Mouse (Mus musculus) forebrain, embryonic 12.5 days (tissue): Measurements from ENCODE around the gene Igf1r. TPM values are rescaled to one million over a fixed set of nuclear protein-coding genes. Genes with fewer than 3 reads are reported as not detected.
A peak's percentile ranks its signal among the peaks of the same experiment; 100 is the strongest.

ENCODE experiments used
- ATAC-seq: fragments of 200-750 bp; cut with Nextera tagmentation; 2 replicates; pipeline ENCODE4 v1.8.0; 2017; ENCODE audit warnings: moderate TSS enrichment; ENCODE audit not compliant: low FRiP score
- H3K27ac ChIP-seq: fragments of 300-500 bp; sonication (generic); 2 replicates; pipeline ENCODE4 v1.5.1; 2016; ENCODE audit warnings: mild to moderate bottlenecking
- H3K27me3 ChIP-seq: fragments of 300-500 bp; sonication (generic); 2 replicates; pipeline ENCODE4 v1.6.1; 2016; ENCODE audit warnings: mild to moderate bottlenecking
- H3K36me3 ChIP-seq: fragments of 300-500 bp; sonication (generic); replicated peaks from 2 replicates; pipeline ENCODE4 v1.6.1; 2016; ENCODE audit warnings: mild to moderate bottlenecking
- H3K4me1 ChIP-seq: fragments of 300-500 bp; sonication (generic); 2 replicates; pipeline ENCODE4 v1.6.1; 2016
- H3K4me2 ChIP-seq: fragments of 300-500 bp; sonication (generic); 2 replicates; pipeline ENCODE4 v1.6.1; 2016; ENCODE audit warnings: mild to moderate bottlenecking, moderate library complexity
- H3K4me3 ChIP-seq: fragments of 300-500 bp; sonication (generic); replicated peaks from 2 replicates; pipeline ENCODE4 v1.5.1; 2016; ENCODE audit warnings: mild to moderate bottlenecking
- H3K9ac ChIP-seq: fragments of 300-500 bp; sonication (generic); 2 replicates; pipeline ENCODE4 v1.6.1; 2016; ENCODE audit warnings: mild to moderate bottlenecking
- H3K9me3 ChIP-seq: fragments of 300-500 bp; sonication (generic); 2 replicates; pipeline ENCODE4 v1.6.1; 2016
- WGBS: fragments of 180-500 bp; shearing (Covaris S2); methylation state at CpG from one replicate; pipeline ENCODE4 v1.1.7; 2016; 5-methylcytosine and 5-hydroxymethylcytosine counted together
- polyA plus RNA-seq: library from polyadenylated mRNA; unstranded; fragments of >200 nt; fragmentation: Nextera tagmentation; extraction: Ambion mirVana; gene quantifications from 2 replicates; pipeline ENCODE4 v1.2.1, GENCODE M21; 2016

Gene Igf1r
- polyA plus RNA-seq, 1 experiment from 2014 or later, result 36.1 TPM

- H3K4me1 ChIP-seq, result peaks cover 11% of the 10 kb centered on the region
- H3K4me3 ChIP-seq, result no peak overlapping the region
- 86% methylated on average over 8 of the region's 8 CpGs for WGBS
- no peak overlapping the region for H3K9ac ChIP-seq
- no peaks in the 10 kb centered on the region for H3K9me3 ChIP-seq
- no peaks in the 10 kb centered on the region for H3K27me3 ChIP-seq
- ATAC-seq, result no peak
- H3K36me3 ChIP-seq, result no peaks in the 10 kb centered on the region
- no peak overlapping the region for H3K4me2 ChIP-seq
- H3K27ac ChIP-seq, result no peak overlapping the region
Observed at GRCm38 (mm10) chr7:68236817-68237216, 284.2 kb downstream of the Igf1r start.

- no peaks in the 10 kb centered on the region for H3K27me3 ChIP-seq
- no peak overlapping the region for H3K27ac ChIP-seq
- no peaks in the 10 kb centered on the region for H3K36me3 ChIP-seq
- WGBS, result 65% methylated on average over 11 of the region's 11 CpGs
- peaks cover 2% of the 10 kb centered on the region; the same call in 1 of the 2 replicates for H3K4me1 ChIP-seq
- H3K4me2 ChIP-seq, result no peak overlapping the region
- no peak for ATAC-seq
- H3K9ac ChIP-seq, result no peak overlapping the region
- no peaks in the 10 kb centered on the region for H3K9me3 ChIP-seq
- H3K4me3 ChIP-seq, result no peak overlapping the region
Observed at GRCm38 (mm10) chr7:68239220-68239827, 286.7 kb downstream of the Igf1r start.

- 87% methylated on average over 9 of the region's 9 CpGs for WGBS
- Histone ChIP-seq H3K4me3 (no peak overlapping the region), H3K4me2 (no peak overlapping the region), H3K9ac (no peak overlapping the region), H3K9me3 (no peaks in the 10 kb centered on the region), H3K36me3 (no peaks in the 10 kb centered on the region), H3K27ac (no peak overlapping the region), H3K27me3 (no peaks in the 10 kb centered on the region), H3K4me1 (no peaks in the 10 kb centered on the region)
- no peak for ATAC-seq
Observed at GRCm38 (mm10) chr7:68241205-68241604, 288.6 kb downstream of the Igf1r start.

GRCm38 (mm10) chr7:68245681-68246080 is 293.1 kb downstream of the Igf1r start:
- no peak for ATAC-seq
- WGBS, result 50% methylated on average over 4 of the region's 4 CpGs
- Histone ChIP-seq H3K36me3 (no peaks in the 10 kb centered on the region), H3K4me1 (no peaks in the 10 kb centered on the region), H3K27ac (no peak overlapping the region), H3K4me2 (no peak overlapping the region), H3K9ac (no peak overlapping the region), H3K27me3 (no peaks in the 10 kb centered on the region), H3K9me3 (peaks cover 7% of the 10 kb centered on the region; the same call in 1 of the 2 replicates), H3K4me3 (no peak overlapping the region)

- Histone ChIP-seq H3K9ac (no peak overlapping the region), H3K4me1 (no peaks in the 10 kb centered on the region), H3K9me3 (peaks cover 7% of the 10 kb centered on the region; the same call in 1 of the 2 replicates), H3K27ac (no peak overlapping the region), H3K36me3 (no peaks in the 10 kb centered on the region), H3K4me2 (no peak overlapping the region), H3K4me3 (no peak overlapping the region), H3K27me3 (no peaks in the 10 kb centered on the region)
- ATAC-seq, result no peak
- 81% methylated on average over 8 of the region's 8 CpGs for WGBS
Observed at GRCm38 (mm10) chr7:68246249-68246648, 293.6 kb downstream of the Igf1r start.

GRCm38 (mm10) chr7:68250411-68250810 is 297.8 kb downstream of the Igf1r start:
- H3K9me3 ChIP-seq, result peaks cover 7% of the 10 kb centered on the region; the same call in 1 of the 2 replicates
- H3K27me3 ChIP-seq, result no peaks in the 10 kb centered on the region
- WGBS, result 86% methylated on average over 1 of the region's 1 CpGs
- no peak overlapping the region for H3K4me2 ChIP-seq
- no peak overlapping the region for H3K9ac ChIP-seq
- H3K4me3 ChIP-seq, result no peak overlapping the region
- no peak for ATAC-seq
- no peaks in the 10 kb centered on the region for H3K4me1 ChIP-seq
- no peaks in the 10 kb centered on the region for H3K36me3 ChIP-seq
- H3K27ac ChIP-seq, result no peak overlapping the region

- Histone ChIP-seq H3K9ac (no peak overlapping the region), H3K27me3 (no peaks in the 10 kb centered on the region), H3K27ac (no peak overlapping the region), H3K9me3 (peaks cover 7% of the 10 kb centered on the region; the same call in 1 of the 2 replicates), H3K4me3 (no peak overlapping the region), H3K4me2 (no peak overlapping the region), H3K36me3 (no peaks in the 10 kb centered on the region), H3K4me1 (no peaks in the 10 kb centered on the region)
- ATAC-seq, result no peak
- WGBS, result 90% methylated on average over 3 of the region's 3 CpGs
Observed at GRCm38 (mm10) chr7:68250902-68251301, 298.3 kb downstream of the Igf1r start.

GRCm38 (mm10) chr7:68257767-68258166 is 305.1 kb downstream of the Igf1r start:
- H3K36me3 ChIP-seq, result no peaks in the 10 kb centered on the region
- no peak for ATAC-seq
- H3K9ac ChIP-seq, result no peak overlapping the region
- H3K4me3 ChIP-seq, result no peak overlapping the region
- WGBS, result 66% methylated on average over 2 of the region's 2 CpGs
- no peaks in the 10 kb centered on the region for H3K27me3 ChIP-seq
- H3K9me3 ChIP-seq, result no peaks in the 10 kb centered on the region
- no peak overlapping the region for H3K4me2 ChIP-seq
- H3K27ac ChIP-seq, result no peak overlapping the region
- no peaks in the 10 kb centered on the region for H3K4me1 ChIP-seq

- Histone ChIP-seq H3K27me3 (peaks cover 3% of the 10 kb centered on the region), H3K36me3 (no peaks in the 10 kb centered on the region), H3K27ac (no peak overlapping the region), H3K9me3 (no peaks in the 10 kb centered on the region), H3K4me1 (peaks cover 2% of the 10 kb centered on the region; the same call in 1 of the 2 replicates), H3K9ac (no peak overlapping the region), H3K4me3 (no peak overlapping the region), H3K4me2 (no peak overlapping the region)
- ATAC-seq, result no peak
- 89% methylated on average over 15 of the region's 17 CpGs for WGBS
Observed at GRCm38 (mm10) chr7:68258326-68259150, 305.9 kb downstream of the Igf1r start.

- Histone ChIP-seq H3K4me2 (no peak overlapping the region), H3K36me3 (no peaks in the 10 kb centered on the region), H3K9ac (no peak overlapping the region), H3K27ac (no peak overlapping the region), H3K4me1 (peaks cover 9% of the 10 kb centered on the region; the same call in 1 of the 2 replicates), H3K27me3 (peaks cover 10% of the 10 kb centered on the region), H3K4me3 (no peak overlapping the region), H3K9me3 (no peaks in the 10 kb centered on the region)
- no peak for ATAC-seq
- WGBS, result 77% methylated on average over 6 of the region's 6 CpGs
Observed at GRCm38 (mm10) chr7:68259523-68260081, 307.0 kb downstream of the Igf1r start.

- no peaks in the 10 kb centered on the region for H3K9me3 ChIP-seq
- WGBS, result 79% methylated on average over 8 of the region's 8 CpGs
- no peak overlapping the region for H3K4me3 ChIP-seq
- H3K4me1 ChIP-seq, result peaks cover 23% of the 10 kb centered on the region
- no peak for ATAC-seq
- H3K9ac ChIP-seq, result no peak overlapping the region
- H3K27me3 ChIP-seq, result peaks cover 18% of the 10 kb centered on the region
- H3K36me3 ChIP-seq, result no peaks in the 10 kb centered on the region
- no peak overlapping the region for H3K27ac ChIP-seq
- no peak overlapping the region for H3K4me2 ChIP-seq
Observed at GRCm38 (mm10) chr7:68262612-68263200, 310.1 kb downstream of the Igf1r start.

GRCm38 (mm10) chr7:68263346-68264027 is 310.9 kb downstream of the Igf1r start:
- no peak for ATAC-seq
- no peak overlapping the region for H3K9ac ChIP-seq

More at GRCm38 (mm10) chr7:68263346-68264027, 310.9 kb downstream of the Igf1r start:
- no peaks in the 10 kb centered on the region for H3K9me3 ChIP-seq
- WGBS, result 55% methylated on average over 8 of the region's 8 CpGs
- peak overlapping the region; percentile 50 for H3K4me2 ChIP-seq
- no peak overlapping the region for H3K27ac ChIP-seq
- H3K4me3 ChIP-seq, result peak overlapping the region; percentile 30
- peaks cover 18% of the 10 kb centered on the region for H3K27me3 ChIP-seq
- no peaks in the 10 kb centered on the region for H3K36me3 ChIP-seq
- peaks cover 23% of the 10 kb centered on the region for H3K4me1 ChIP-seq
